Mouse (Mus musculus) lung, postnatal 0 days (tissue): ENCODE results near the gene Popdc3.

Experiments used
- CTCF ChIP-seq: IDR thresholded peaks from 2 replicates; pipeline ENCODE4 v1.5.1; 2016; ENCODE audit warnings: antibody characterized with exemption, mild to moderate bottlenecking
- EP300 ChIP-seq: IDR thresholded peaks from 2 replicates; pipeline ENCODE4 v1.6.1; 2016; ENCODE audit warnings: antibody characterized with exemption, mild to moderate bottlenecking, control low read depth

DNA sequence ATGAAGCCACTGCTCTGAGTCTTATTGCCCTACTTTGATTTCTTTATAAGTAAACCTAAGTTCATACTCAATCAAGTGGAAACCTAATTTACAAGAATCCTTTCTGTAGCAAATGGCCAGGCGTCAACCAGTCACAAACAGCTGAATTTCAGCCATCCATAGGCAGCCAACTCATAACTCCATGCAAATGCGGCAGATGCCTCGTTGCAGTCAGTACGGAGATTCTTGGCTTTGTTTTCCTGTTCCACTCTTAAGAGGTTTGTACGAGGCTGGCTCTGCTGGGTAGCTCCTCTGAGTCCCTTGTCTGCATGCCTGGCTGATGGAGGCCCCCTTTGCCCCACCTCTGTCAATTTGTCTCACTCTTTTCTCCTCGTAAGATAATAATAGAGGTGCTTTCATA lies 120.6 kb downstream of the Popdc3 start:
- no peak for TF ChIP-seq CTCF
- TF ChIP-seq EP300: no peak
